Mouse (Mus musculus) frontal cortex, postnatal 10 days (tissue): ENCODE results near the gene Mb21d2.

Experiments used
- DNase-seq, 2 experiments: peaks; one replicate each; pipeline ENCODE4 v3.0.0; 2022; ENCODE audit warnings: low spot score in 2 of 2, mixed read lengths in 1 of 2

Mb21d2 gene

GRCm38 (mm10) chr16:28902620-28903565 is 26.6 kb downstream of the Mb21d2 start:
- no peak for DNase-seq

DNA sequence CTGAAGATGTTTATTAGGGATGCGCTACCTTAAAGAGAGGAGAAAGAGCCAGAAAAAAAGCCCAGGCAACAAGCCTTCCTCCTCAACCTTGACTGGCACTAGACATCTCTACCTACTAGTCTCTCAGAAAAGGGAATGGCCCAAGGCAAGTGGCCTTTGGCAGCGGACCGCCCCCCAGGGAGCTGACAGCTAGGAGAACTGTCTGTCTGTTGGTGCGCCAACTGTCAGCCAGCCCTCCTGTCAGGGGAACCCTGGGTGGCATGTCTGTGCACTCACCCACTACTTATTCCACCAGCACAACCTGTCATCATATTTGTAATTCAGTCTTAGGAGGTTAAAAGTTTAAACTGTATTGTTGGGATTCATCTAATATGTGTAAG is 30.3 kb downstream of the Mb21d2 start:
- no peak for DNase-seq

DNA sequence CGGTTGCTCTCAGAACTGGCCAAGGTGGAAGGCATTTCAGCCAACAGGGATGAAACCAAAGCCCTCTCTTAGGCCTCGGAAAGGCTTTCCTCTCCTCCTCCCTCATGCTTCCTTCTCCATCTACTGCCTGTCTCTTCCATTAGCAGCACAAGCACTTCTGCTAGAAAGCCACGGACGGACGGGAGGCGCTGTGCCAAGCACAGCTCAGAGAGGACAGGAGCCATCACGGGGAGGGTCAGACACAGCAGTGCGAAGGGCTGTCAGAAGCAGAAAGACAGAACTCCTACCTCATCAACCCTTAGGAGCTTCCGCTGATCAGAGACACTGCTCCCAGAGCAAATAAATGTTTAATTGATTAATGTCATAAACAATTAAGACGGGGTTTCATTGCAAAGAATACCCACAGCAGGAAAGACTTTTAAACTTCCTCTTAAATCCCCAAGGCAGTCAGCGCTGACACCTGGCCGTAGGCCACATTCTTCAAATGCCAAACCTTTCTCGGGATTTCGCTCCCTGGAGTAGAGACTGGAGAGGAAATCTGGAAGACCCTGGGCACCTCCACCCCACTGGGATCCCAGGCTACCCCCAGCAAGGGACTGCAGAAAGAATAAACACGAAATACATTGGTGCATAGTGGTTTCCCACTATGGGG is 30.8 kb downstream of the Mb21d2 start:
- DNase-seq: no peak

DNA sequence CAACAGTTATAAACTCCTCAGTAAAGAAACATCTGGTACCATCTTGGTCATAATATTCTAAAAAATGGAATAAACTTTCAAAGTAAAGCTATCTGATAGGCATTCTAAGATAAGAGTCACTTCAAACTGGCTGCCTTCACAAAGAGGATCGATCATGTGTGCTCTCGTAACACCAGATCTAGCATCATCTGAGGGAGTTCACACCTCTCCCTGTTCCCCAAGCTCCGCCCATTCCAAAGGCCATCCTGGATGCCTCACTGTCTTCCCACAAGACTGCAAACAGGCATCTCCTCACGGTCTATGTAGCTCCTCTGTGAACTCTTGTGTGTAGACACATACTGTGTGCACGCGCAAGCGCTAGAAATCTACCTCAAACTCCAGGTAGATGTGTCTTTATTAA is 32.9 kb downstream of the Mb21d2 start:
- DNase-seq: no peak

DNA sequence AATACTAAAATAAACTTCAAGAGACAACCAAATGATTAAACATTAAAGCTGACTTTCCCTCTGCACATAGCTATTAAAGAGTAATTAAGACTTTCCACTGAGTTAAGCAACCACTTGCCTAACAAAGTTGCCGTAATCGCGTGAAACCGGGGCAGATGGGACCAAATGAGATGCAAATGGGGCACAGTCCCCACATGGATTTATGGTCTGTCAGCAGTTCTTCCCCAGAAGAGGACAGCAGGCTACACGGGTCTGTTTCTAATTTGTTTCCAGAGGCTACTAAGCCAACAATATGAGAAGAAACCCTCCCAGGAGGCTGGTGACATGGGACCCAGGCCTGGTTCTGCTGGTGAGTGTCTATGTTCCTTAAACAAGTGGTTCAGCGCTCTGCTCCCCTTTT is 34.6 kb downstream of the Mb21d2 start:
- DNase-seq: no peak

DNA sequence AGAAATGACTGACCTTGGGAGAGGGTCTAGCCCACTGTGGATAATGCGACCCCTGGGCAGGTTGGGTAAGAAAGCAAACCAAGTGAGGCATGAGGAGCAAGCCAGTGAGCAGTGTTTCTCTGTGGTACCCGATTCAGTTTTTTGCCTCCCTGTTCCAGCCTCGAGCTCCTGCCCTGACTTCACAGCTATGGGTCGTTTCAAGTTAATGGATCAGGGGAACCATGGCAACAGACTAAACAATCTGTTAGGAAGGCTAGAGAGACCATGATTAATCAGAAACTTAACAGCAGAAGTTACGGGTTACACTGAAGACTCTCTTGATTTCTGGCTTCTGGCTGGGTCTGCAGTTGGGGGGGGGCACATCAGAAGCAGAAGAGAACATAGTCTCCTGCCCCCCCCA is 36.2 kb downstream of the Mb21d2 start:
- DNase-seq: no peak

DNA sequence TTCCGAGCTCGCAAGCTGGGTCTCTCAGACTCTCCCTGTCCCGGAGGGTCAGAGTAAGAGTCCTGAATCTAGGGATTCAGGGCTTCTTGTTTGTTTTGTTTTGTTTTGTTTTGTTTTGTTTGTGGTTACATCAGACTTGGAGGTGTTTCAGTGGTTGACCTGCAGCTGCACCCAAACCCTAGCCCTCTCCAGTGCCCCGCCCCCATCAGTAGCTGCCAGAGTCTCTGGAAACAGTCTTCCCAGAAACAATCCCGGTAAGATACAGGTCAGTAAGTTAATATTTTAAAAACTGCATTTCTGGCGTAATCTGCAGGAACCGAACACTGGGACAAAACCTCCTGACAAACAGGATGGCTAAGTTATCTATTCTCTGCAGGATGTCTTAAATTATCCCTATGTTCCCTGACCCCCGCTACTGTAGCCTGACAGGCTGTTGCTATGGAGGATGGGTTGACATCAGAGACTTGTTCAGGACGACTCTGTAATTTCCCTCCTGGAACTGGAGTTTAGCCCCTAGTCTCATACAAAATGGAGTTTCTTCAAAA is 43.2 kb downstream of the Mb21d2 start:
- no peak for DNase-seq

DNA sequence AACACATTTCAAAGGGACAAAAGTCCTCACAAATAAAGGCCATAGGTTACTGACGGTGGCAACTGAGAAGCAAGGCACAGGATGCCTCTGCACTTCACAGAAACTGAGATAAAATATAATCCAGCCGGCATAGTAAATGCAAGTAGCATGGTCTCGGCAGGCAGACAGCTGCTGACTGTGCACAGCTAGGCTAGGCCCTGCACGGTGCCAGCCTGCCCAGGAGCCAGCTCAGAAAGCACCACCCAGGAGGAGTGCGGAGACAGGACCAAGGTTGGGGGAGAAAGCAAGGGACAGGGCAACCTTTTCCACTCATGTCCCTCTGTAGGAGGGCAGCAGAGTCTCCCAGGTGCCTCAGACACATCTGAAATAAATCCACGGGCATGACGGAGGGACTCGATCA is 44.0 kb downstream of the Mb21d2 start:
- no peak for DNase-seq

DNA sequence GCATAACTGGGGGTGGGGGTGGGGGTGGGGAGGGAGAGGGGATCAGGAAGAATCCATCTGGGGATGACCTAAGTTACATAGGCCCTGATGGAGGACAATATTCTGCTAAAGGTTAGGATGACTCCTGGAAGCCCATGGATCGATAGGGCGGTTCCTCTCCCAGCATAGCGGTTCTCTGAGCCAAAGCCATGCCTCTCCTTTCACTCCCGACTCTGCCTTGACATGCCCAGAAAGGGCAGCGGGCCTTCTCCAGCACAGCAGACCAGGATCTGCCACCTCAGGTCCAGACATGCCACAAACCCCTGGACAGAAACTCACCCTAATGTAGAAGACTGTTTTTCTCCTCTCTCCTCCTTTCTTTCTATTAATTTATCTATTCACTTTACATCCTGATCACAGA is 44.8 kb downstream of the Mb21d2 start:
- DNase-seq: no peak

GRCm38 (mm10) chr16:28883649-28884048 is 45.8 kb downstream of the Mb21d2 start:
- DNase-seq: no peak

- DNase-seq: no peak
Measured at GRCm38 (mm10) chr16:28882687-28883428, 46.6 kb downstream of the Mb21d2 start.

DNA sequence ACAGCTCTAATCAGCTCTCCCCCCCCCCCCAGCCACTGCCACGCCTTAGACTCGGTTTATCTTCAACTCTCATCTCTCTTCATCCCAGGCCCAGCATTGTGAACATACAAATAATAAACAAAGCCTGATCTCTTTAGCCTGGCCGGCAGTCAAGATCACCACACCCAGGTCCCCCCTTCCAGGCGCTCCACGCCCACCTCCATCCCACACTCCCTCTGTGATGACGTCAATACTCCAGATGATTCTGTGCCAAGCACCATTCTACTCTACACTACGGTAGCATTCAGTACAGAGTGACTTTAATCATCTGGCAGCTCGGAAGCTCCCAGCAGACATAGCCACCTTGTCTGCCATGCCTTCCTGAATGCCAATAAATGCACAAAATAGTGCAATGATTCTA is 47.7 kb downstream of the Mb21d2 start:
- DNase-seq: no peak

GRCm38 (mm10) chr16:28880756-28881155 is 48.7 kb downstream of the Mb21d2 start:
- no peak for DNase-seq

DNA sequence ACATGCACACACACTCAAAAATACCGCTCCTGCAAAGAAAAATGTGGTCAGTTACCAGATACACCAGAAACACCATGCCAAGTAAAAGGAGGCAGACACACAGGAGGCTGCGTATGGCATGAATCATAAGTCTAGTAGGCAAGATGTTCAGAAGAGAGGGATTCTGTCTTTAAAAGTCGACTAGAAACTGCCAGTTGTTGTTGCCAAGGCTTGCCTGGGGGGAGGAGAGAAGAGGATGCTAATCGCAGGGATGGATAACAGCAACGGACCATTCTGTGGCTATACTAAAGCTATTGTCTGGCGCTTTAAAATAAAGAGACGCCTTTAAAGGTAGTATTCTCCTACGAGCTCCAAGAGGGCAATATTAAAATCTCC is 49.2 kb downstream of the Mb21d2 start:
- no peak for DNase-seq

- DNase-seq: no peak
Measured at GRCm38 (mm10) chr16:28879636-28880306, 49.7 kb downstream of the Mb21d2 start.

GRCm38 (mm10) chr16:28877162-28877662 is 52.3 kb downstream of the Mb21d2 start:
- no peak for DNase-seq

- no peak for DNase-seq
Measured at GRCm38 (mm10) chr16:28873404-28873895, 56.0 kb downstream of the Mb21d2 start.

GRCm38 (mm10) chr16:28870860-28871259 is 58.6 kb downstream of the Mb21d2 start:
- DNase-seq: no peak

DNA sequence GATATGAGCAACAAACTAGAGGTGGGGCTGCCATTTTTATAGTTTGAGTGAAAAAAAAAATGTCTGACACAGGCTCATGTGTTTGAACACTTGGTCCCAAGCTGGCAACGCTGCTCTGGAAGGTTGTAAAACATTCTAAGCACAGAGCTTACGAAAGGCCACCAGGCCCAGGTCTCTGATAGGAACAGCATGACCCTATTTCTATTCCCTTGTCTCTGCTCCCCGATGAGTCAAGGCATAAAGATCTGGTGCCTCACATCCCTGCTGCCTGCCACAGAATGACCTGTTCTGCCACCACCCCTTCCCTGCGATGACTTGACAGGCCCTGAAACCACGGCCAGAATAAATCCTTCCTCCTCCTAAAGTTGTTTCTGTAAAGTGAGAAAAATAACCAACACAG is 59.0 kb downstream of the Mb21d2 start:
- DNase-seq: no peak

DNA sequence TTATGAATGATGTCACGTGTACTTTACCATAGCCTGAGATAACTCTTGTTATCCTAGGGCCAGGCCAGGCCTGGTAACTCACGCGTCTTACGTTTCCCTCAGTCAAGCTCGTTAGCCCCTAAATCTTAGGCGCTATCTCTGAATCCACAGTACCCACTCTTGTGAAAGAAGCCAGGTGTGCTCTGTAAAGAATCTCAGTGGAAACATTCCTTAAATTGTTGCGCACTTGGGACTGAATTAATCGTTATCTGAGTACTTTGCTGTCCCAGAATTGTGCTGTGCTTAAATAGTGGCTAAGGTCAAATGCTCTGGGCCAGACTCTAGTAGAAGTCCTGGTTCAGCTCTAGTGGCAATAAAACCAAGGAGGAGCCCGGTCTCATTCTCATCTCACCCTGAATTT is 60.6 kb downstream of the Mb21d2 start:
- no peak for DNase-seq

- no peak for DNase-seq
Measured at GRCm38 (mm10) chr16:28866584-28867295, 62.7 kb downstream of the Mb21d2 start.
